Mouse (Mus musculus) B cell, adult 2 months (primary cell): ENCODE data around the gene Kcmf1.
"Not testable (repeated sequence)": the region's sequence is repeated elsewhere in the genome, so short reads cannot be mapped to it uniquely, and the experiment has no call there.

Source experiments
- DNase-seq, 2 experiments: peaks; one replicate each; pipeline ENCODE4 v3.0.0; 2022

Gene Kcmf1

GRCm38 (mm10) chr6:72840867-72841780, 58.7 kb downstream of the Kcmf1 start:
- DNase-seq: no peak

GRCm38 (mm10) chr6:72837756-72838155, 62.0 kb downstream of the Kcmf1 start:
- no peak for DNase-seq

DNA sequence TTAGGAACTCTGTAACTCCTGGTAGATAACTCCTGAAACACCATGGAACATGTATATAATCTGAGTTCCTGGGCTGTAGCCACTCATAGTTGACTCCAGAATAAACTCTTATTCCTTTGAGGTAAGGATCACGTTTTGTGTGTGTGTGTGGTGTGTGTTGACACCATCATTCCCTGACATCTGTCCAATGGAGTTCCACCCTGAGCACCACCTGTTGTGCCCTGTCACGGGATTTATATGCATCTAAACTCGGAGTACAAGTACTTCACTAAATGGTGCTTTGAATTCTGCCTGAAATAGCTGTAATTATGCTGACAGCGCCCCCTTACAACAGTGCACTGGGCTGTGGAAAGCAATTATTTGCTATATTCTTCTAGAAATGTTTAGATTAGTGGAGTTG, 65.3 kb downstream of the Kcmf1 start:
- no peak for DNase-seq

- DNase-seq: no peak
Measured at GRCm38 (mm10) chr6:72831858-72832257, 67.9 kb downstream of the Kcmf1 start.

GRCm38 (mm10) chr6:72831276-72831675, 68.5 kb downstream of the Kcmf1 start:
- DNase-seq: peak; percentile 65 to 68

DNA sequence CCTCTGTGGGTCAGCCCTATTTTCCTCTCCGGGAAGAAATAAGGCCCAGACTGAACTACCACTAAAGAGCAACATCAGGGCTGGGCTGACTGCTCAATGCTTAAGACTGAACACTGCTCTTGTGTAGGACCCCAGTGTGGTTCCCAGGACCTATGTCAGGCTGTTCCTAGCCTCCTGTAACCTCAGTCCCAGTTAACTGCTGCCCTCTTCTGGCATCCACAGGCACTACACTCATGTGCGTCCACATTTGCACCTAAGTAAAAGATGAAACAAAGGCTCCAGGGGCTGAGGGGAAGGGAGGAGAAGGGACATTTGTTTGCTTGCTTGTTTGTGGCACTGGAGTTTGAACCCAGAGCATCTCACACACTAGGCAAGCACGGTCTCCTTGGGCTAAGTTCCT, 70.9 kb downstream of the Kcmf1 start:
- DNase-seq: peak; percentile 15 to 19

DNA sequence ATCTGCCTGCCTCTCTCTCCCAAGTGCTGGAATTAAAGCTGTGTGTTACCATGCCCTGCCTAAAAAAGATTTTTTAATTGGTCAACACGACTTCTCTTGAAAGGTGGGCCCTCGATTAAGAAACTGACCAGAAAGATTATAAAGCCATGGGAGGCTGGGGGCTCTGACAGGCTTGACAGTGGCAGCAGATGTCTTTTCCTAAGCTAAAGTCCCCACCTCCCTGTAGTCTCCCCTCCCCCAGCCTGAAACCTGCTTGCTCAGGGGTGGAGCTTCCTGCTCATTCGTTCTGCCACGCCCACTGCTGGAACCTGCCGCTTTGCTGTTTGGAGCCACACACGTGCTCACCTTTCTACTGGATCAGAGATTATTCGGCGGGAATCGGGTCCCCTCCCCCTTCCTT, 71.7 kb downstream of the Kcmf1 start:
- DNase-seq: not testable (repeated sequence)

DNA sequence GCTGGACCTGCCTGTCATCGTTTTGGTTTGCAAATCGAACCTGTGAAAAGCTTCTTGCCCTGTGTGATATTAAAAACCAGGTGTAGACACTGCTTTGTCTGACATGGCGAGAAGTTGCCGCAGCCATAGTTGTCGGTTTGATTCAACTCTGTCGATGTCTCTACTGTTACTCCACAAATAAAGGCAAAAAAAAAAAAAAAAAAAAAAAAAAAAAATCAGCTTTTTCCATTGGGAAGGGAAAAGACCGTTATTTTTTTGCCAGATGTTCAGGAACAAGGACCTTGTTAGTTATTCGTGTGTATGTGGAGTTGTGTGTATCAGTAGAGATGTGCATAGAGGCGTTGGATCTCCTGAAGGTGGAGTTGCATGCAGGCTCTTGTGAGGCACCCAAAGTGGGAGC, 74.0 kb downstream of the Kcmf1 start:
- DNase-seq: no peak

DNA sequence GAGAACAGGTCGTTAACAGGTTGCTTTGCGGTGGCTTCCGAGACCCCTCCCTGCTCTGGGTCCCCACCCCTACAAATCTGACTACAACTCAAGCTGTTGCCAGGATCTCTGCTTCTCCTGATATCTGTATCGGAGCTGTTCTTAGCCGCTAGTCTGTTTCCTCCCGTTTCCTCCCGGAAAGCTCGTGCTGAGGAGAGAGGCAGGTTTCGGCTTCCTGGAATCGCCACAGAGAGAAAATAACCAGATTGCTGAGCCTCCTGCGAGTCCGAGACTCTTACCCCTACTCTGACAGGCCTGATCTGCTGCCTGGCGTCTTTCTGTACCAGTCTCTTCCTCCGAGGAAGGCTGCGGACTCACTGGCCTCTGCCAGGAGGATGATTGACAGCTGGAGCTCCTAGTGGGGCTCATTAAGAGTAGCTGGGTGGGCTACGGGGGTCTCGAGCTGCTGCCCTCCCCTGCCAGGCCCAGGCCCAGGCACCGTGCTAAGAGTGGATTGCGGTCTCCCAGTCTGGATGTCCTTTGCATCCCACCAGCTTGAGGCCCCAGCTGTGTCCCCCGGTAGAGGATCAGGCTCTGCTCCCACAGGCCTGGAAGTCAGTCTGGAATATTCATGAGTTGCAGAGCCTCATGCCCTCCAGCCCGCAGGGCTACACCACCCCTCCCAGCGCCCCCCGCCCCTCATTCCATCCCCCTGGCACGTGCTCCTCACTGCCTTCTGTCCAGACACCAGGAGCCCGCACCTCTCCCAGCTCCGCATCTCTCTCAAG, 74.6 kb downstream of the Kcmf1 start:
- DNase-seq: no peak

DNA sequence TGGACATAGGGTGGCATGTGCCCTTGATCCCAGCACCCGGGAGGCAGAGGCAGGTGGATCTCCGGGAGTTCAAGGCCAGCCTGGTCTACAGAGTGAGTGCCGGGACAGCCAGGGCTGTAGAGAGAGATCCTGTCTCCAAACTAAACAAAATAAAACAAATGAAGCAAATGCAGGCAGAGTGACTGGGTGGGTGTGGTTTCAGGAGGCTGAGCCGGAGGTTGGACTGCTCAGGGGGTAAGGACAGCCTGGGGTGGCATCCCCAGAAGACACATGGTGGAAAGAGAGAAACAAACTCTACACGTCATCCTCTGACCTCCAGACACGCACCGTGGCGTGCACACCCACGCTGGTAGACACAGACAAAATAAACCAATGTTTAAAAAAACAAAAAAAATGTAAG, 86.3 kb downstream of the Kcmf1 start:
- DNase-seq: no peak

DNA sequence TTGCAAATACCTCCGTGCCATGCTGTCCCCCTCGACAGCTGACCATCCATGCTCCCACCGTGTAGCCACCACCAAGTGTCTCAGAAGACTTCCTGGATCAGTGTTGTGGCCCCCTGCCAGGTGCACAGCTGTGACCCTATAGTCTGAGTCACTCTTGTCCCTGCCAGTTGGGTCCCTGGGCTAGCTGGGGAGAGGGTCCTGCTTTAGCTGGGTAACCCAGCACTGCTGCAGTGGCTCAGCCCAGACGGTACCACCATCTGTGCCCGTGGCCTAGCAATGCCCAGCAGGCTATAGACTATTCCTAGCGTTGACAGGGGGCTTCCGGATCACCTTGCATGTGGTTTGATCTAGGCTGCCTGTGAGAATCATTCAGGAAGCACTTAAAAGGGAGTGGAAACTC, 89.5 kb downstream of the Kcmf1 start:
- DNase-seq: no peak

- no peak for DNase-seq
Measured at GRCm38 (mm10) chr6:72809522-72810149, 90.1 kb downstream of the Kcmf1 start.

GRCm38 (mm10) chr6:72808342-72808741, 91.4 kb downstream of the Kcmf1 start:
- DNase-seq: no peak

GRCm38 (mm10) chr6:72803669-72804068, 96.1 kb downstream of the Kcmf1 start:
- DNase-seq: no peak

GRCm38 (mm10) chr6:72802119-72802518, 97.7 kb downstream of the Kcmf1 start:
- no peak for DNase-seq

- DNase-seq: no peak
Measured at GRCm38 (mm10) chr6:72800641-72801040, 99.1 kb downstream of the Kcmf1 start.

GRCm38 (mm10) chr6:72797763-72798162, 102.0 kb downstream of the Kcmf1 start:
- DNase-seq: no peak

DNA sequence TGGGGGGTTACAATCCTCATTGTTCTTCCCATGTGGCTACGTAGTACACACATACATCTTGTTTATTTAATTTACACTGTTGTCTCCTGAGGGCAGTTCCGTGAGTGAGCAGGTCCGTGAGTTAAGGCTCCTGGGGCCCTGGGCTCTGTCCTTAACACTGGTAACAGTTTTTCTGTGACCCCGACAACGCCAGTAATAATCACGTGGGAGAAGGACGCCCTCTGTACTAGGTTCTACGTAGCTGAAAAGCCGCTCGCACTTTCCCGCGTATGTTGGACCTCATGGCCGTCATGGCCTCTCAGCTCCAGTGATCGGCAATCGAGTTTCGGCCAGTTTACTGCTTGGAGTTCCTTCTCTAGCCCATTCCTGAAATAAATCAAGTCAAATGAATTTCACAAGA, 104.3 kb downstream of the Kcmf1 start:
- no peak for DNase-seq

DNA sequence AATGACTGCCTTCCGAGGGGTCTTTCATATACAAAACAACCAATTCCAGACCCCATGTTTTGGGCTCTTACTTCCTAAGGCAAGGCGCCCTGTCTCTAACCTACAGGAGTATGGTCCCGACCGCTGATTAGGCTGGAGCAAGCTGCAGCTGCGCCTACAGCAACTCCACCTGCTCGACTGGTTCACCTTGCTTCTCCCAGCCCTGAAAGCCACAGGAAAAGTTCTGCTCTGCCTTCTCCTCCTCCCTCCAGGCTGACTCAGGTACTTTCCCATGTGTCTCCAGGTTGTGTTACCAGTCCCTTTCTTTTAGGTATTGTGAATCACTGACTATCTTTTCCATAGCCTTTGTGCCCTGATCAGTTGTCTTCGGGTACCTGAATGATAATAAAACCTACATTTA, 104.9 kb downstream of the Kcmf1 start:
- DNase-seq: no peak

DNA sequence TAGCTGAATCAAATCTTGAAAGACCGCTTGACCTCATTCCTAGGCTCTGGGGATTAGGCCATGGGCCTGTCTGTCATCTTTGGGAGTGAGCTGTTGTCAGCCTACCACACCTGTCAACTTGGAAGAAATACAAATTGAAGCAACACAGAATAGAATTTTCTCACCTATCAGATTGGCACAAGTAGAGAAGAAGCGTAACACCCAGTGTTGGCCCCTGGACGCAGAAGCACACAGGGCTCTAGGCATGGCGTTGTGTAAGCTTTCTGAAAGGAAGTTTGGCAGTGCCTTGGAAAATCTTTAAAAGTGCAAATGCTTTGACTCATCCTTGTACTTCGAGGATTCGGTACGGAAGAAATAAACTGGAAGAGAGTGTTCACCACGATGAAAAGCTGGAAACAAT, 107.1 kb downstream of the Kcmf1 start:
- DNase-seq: no peak
